Mouse (Mus musculus): ENCODE results near the gene Tmem267.
"Not testable (repeated sequence)": the region's sequence is repeated elsewhere in the genome, so short reads cannot be mapped to it uniquely, and the experiment has no call there.

Gene Tmem267

DNA sequence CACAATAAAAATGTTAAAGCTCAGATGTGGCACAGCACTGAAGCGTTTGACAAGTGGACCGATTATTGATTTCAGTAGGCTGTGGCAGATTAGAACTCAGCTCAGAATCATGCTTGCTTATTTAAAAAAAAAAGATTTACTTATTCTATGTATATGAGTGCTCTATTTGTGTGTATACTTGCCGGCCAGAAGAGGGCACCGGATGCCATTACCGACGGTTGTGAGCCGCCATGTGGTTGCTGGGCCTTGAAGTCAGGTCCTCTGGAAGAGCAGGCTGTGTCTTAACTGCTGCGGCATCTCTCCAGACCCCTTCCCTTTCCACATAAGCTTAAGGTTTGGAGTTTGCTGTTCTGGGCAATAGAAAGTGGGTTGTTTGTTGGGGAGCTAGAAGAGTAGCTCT lies 116.1 kb downstream of the Tmem267 start:
- in situ Hi-C loops (cut with MboI, MseI): loop anchor here (25.0 kb wide), 5 partner anchors 442 to 1367 kb away; no protein-coding TSS in a partner anchor

GRCm38 (mm10) chr13:119604322-119604721 lies 116.5 kb downstream of the Tmem267 start:
- in situ Hi-C loops (cut with MboI, MseI): loop anchor here (25.0 kb wide), 5 partner anchors 442 to 1367 kb away; no protein-coding TSS in a partner anchor

GRCm38 (mm10) chr13:119618841-119619240 lies 131.0 kb downstream of the Tmem267 start:
- in situ Hi-C loops (cut with MboI, MseI): loop anchor here (10.0 to 25.0 kb wide), 6 partner anchors 284 to 1382 kb away; no protein-coding TSS in a partner anchor

DNA sequence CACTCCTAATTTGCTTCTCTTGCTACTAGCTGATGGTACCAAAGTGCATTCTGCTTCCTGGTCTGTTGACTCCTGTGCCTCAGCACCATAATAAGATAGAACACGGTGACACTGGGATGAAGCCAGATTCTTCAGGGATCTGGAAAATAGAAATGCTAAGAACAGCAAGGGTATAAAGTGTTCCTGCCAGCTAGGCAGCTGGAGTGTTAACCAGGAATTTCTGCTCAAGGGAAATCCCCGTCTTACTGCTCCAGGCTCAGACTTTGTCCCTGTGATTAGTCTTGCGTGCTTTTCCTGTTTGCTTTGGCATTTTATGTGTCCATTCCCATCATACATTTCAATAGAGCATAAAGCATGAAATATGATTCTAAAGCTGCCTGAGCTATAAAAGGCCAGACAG lies 131.9 kb downstream of the Tmem267 start:
- in situ Hi-C loops (cut with MboI, MseI): loop anchor here (10.0 to 25.0 kb wide), 6 partner anchors 285 to 1382 kb away; no protein-coding TSS in a partner anchor

DNA sequence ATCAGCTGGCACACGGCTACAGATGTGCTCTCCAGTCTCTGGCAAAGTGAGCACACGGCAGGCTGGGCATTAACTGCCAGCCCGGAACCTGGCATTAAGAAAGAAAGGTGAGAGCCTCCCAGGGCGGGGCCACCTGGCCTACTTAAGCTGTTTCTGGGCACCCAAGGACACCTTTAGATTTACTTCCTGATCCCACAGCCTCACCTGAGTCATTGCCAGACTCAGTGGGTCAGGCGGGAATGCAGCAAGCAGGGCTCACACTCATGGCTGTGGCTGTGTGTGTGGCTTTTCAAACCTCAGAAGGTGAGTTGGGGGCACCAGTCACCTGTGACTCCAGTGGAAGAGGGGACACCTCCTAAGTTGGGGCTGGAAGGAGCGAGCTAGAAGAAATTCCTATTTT lies 135.8 kb downstream of the Tmem267 start, which contains the start of gene Ccl28:
Ccl28 (plus strand) TSS at position 186 of the 400 bp plus-strand sequence.
- in situ Hi-C loops (cut with MboI, MseI): loop anchor here (25.0 kb wide), 5 partner anchors 461 to 1386 kb away; no protein-coding TSS in a partner anchor

GRCm38 (mm10) chr13:119625952-119626351 lies 138.1 kb downstream of the Tmem267 start:
- in situ Hi-C loops (cut with MboI, MseI): not testable (repeated sequence)

DNA sequence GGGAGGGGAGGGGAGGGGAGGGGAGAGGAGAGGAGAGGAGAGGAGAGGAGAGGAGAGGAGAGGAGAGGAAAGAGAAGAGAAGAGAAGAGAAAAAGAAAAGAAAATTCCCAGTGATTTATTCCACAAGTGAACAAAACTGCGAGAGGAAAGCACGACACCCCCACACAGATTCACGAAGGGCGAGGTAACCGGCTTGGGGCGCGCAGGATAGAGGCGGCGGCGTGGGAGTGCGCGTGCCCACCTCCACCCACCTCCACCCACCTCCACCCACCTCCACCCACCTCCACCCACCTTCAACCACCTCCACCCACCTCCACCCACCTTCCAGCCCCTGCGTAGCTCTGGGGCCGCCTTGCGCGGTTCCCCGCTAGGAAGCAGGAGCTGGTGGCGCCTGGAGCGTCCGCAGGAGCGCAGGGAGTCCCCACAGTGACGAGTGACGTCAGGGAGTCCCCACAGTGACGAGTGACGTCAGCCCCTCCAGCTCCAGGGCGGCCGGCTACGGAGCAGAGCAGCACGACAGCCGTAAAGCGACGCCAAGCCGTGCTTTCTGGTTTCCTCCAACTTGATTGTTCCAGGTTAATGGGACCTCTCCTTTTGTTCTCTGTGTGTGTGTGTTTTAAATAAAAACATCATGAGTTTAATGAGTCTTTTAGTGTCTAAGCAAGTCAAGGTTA lies 143.8 kb downstream of the Tmem267 start:
- in situ Hi-C loops (cut with MboI, MseI): loop anchor here (10.0 kb wide), 1 partner anchor 93 kb away; no protein-coding TSS in a partner anchor

DNA sequence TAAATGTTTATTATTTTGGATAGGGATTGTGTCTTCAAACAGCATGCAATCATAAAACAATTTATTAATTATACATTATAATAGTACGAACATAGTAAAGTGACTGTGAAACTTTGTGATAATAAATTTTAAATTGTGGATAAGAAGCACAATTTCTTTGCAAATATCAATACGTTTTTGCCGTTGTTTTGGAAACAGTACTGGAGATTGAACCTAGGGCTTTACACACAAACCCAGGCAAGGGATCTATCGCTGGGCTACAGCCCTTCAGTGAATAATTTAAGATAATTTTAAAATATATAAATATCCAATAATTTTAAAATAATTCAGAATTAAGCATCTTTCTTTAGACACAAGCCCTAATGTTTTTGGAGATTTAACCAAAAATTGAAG lies 144.3 kb downstream of the Tmem267 start:
- in situ Hi-C loops (cut with MboI, MseI): loop anchor here (10.0 kb wide), 1 partner anchor 93 kb away; no protein-coding TSS in a partner anchor

- in situ Hi-C loops (cut with MboI, MseI): loop anchor here (5.0 to 10.0 kb wide), 2 partner anchors 62 to 89 kb away; no protein-coding TSS in a partner anchor
Observed at GRCm38 (mm10) chr13:119635496-119635895, 147.7 kb downstream of the Tmem267 start.

GRCm38 (mm10) chr13:119637837-119638236 lies 150.0 kb downstream of the Tmem267 start:
- in situ Hi-C loops (cut with MboI, MseI): loop anchor here (5.0 to 10.0 kb wide), 2 partner anchors 59 to 87 kb away; no protein-coding TSS in a partner anchor

DNA sequence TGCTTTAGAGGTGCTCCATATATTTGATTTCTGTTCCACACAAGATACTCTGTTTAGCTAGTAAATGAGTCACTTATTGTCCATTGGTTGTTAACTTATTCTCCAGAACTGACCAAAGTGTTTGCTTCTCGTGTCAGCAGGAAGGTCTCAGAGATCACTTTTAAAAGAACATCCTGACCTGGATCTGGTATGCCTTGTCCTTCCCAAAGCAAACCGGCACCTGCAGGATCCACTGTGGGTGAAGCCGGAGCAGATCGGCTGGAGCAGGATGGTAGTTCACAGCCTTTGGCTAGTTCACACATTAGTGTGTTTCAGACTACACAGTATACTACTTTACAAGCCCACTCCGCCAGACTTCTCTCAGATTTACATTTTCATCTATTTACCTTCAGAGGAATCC lies 150.6 kb downstream of the Tmem267 start:
- in situ Hi-C loops (cut with MboI, MseI): loop anchor here (5.0 to 10.0 kb wide), 2 partner anchors 59 to 86 kb away; no protein-coding TSS in a partner anchor

DNA sequence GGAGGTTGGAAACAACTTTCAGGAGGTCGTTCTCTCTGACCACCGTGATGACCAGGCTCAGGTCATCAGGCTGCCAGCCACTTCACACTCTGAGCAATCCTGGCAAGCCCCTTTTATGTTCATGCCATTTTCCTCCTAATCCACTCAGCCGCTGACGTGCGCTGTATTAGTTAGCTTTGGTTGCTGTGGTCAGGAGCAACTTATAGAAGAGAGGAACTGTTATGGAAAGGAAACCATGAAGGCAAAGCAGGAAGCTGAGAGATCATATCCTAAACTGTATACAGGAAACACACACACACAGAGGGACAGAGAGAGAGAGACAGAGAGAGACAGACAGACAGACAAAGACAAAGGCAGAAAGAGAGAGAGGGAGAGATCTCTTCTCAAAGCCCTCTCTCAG lies 151.5 kb downstream of the Tmem267 start:
- in situ Hi-C loops (cut with MboI, MseI): loop anchor here (5.0 to 10.0 kb wide), 2 partner anchors 58 to 85 kb away; no protein-coding TSS in a partner anchor

DNA sequence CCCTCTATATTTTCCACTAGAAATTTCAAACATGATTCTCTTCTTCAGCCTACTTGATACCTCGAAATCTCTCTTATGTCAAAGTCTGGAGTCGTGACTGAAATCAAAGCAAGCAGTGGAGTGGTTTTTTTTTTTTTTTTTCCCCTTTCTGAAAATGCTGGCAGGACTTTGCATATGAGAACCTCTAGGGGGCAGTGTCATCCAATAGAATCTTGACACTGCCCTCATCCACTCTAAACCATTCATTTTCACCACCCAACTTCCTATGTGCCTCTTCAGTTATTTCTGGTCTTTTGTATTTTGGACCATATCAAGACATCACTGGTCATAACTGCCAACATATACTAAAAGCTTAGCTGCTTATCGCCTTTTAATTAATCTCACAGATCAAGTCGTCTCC lies 152.7 kb downstream of the Tmem267 start:
- in situ Hi-C loops (cut with MboI, MseI): no loop called here

- in situ Hi-C loops (cut with MboI, MseI): no loop called here
Observed at GRCm38 (mm10) chr13:119641145-119641544, 153.3 kb downstream of the Tmem267 start.

- in situ Hi-C loops (cut with MboI, MseI): no loop called here
Observed at GRCm38 (mm10) chr13:119644769-119645168, 156.9 kb downstream of the Tmem267 start.

- in situ Hi-C loops (cut with MboI, MseI): no loop called here
Observed at GRCm38 (mm10) chr13:119646511-119646910, 158.7 kb downstream of the Tmem267 start.

DNA sequence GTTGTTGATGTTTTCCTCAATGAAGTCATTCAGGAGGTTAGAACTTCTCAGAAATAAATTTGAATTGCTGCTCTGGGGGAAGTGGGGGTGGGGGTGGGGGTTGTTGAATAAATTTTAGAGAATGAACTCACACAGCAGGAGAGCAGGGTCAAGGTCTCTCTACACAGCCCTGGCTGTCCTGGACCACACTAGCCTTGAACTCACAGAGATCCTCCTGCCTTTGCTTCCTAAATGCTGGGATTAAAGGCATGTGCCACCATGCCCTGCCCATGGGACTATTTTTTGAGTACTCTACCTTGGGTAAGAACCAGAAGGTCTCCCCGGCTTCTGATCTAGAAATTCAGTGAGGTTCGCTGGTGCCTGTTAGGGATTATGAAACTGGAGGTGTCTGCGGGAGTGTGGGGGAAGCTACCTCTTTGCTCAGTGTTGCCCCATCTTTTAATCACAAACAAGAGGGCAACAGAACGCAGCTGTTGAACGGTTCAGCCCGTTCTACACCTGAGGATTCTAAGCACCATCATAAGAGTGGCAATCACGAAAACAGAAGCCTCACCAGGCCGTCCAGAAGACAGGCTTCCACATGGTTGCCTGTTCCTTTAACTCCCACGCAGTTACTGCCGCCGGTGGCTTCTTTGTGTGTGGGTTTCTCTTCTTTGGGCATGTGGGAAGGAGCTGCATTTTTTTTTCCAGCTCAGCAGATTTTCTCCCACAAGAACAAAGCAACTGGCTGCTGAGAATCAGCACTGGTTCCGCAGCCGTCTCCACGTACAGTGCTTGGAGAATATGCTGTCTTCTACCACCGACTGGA lies 161.3 kb downstream of the Tmem267 start:
- in situ Hi-C loops (cut with MboI, MseI): no loop called here

DNA sequence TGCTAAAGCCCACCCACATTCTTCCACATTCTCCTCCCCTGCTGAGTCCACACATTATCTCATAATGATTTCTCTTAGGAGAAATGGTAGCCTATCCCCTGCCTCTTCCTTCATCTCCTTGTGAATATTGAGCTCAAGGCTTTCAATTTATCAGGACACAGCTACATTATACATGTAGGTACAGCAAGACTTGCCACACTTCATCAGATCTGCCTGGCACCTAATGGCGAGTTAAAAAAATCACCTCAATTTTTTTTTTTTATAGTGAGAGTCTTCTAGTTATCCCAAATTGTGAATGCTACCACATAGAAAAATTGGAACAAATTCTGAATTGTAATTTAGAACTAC lies 161.8 kb downstream of the Tmem267 start:
- in situ Hi-C loops (cut with MboI, MseI): loop anchor here (5.0 kb wide), 1 partner anchor 78 kb away; no protein-coding TSS in a partner anchor

- in situ Hi-C loops (cut with MboI, MseI): loop anchor here (5.0 kb wide), 1 partner anchor 73 kb away; no protein-coding TSS in a partner anchor
Observed at GRCm38 (mm10) chr13:119654734-119655133, 166.9 kb downstream of the Tmem267 start.

DNA sequence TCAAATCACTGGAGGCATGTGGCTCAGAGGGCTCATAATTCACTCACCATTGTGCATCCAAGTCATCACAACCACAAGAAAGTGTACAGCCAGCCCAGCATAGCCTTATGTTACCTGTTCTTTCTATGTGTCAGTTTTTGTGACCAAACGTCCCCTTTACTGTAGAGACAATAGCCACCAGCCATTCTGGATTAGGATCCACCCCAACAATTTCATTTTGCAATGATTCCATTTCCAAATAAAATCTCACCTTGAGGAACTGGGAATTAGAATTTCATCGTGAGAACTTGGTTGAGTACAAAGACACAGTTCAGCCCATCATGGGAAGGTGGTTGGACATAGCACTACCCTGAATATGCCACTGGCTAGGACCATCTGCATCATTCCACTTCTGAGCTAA lies 168.4 kb downstream of the Tmem267 start:
- in situ Hi-C loops (cut with MboI, MseI): no loop called here

DNA sequence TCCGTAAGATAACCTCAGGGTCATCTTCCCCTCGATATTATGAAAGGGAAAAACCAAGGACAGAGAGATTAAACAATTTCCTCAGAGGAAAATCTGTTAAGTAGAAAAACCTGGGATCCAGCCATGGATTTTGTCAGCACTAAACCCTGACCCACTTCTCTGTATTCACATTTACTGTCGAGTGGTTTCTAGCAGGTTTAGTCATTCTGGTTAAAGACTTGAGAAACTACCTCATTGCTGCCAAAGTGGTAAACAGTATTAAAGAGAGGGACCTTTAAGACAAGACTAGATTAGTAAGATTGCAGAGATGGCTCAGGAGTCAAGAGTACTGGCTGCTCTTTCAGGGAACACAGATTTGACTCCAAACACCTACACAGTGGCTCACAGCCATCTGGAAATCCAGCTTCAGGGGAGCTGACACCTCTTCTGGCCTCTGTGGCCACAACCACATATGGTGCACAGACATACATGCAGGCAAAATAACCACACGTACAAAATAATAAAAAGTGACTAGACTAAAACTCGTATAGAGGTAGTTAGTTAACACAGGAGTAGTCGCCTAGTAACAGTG lies 169.1 kb downstream of the Tmem267 start:
- in situ Hi-C loops (cut with MboI, MseI): no loop called here

All from T-helper 1 cell (primary cell).